ENCODE assay signal across 9 mouse cellular contexts in the genomic region with DNA sequence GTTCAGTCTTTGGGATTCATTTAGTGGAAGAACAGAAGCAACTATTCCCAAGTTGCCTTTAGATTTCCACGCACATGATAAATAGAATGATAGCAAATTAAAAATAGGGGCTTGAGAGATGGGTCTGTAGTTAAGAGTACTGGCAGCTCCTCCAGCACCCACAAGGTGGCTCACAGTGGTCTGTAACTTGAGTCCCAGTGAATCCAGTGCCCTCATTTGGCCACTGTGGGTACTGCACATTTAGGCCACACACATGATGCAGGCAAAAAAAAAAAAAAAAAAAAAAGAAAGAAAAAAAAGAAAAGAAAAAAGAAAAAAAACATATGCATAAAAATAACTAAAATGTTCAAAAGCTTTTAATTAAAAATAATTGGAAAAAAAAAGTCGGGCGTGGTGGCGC. TPM values are rescaled to one million over a fixed set of nuclear protein-coding genes. Genes with fewer than 3 reads are reported as not detected.
DNase-seq lines count a peak whose midpoint lies in the region; ATAC-seq and TF ChIP-seq lines count a peak whose summit lies in the region.
"Had no signal": no experiment of that assay in that cellular context is flagged by ENCODE, and none has a peak within 500 bp of the region (broad histone marks: within the 10 kb centered on the region; RNA-seq: fewer than 3 reads in every experiment).

No protein-coding gene starts in this region.

- no peak for TF ChIP-seq POLR2A in CH12.LX (IDR thresholded peaks at IDR 0.05; ENCODE audit: low read depth, low read length)

- peak; percentile 60 to 99; a peak in 3 of 4 replicates for TF ChIP-seq CTCF in CH12.LX (conservative IDR thresholded peaks at IDR 0.05 in 1 of 2, IDR thresholded peaks at IDR 0.05 in 1 of 2; ENCODE audit: low read depth in 2 of 2, low read length in 2 of 2)

- H3K27ac ChIP-seq in CH12.LX (ENCODE audit: insufficient read depth, low read depth): no peak overlapping the region
- no peak overlapping the region for H3K27ac ChIP-seq in lung, embryonic 16.5 days (ENCODE audit: low read length)
- H3K27ac ChIP-seq: midbrain, embryonic 12.5 days had no signal

- H3K4me1 ChIP-seq in CH12.LX (ENCODE audit: control insufficient read depth in 1 of 2, insufficient read depth in 2 of 2): peaks cover 0 to 7% of the 10 kb centered on the region in 2 experiments; a peak in 2 of 4 replicates
- no peaks in the 10 kb centered on the region for H3K4me1 ChIP-seq in lung, embryonic 16.5 days (replicated peaks; ENCODE audit: control insufficient read depth, insufficient read depth, low read length)

- H3K9ac ChIP-seq in CH12.LX (ENCODE audit: insufficient read depth, low read depth): no peak overlapping the region
- no peak overlapping the region for H3K9ac ChIP-seq in lung, embryonic 16.5 days (ENCODE audit: low read length)
- H3K9ac ChIP-seq: midbrain, embryonic 12.5 days had no signal

- no peak overlapping the region for H3K4me3 ChIP-seq in CH12.LX (replicated peaks in 1 of 3; ENCODE audit: low read depth in 2 of 3, low read length in 2 of 3, poor library complexity in 1 of 3)
- H3K4me3 ChIP-seq in lung, embryonic 16.5 days (ENCODE audit: low read length): no peak overlapping the region
- H3K4me3 ChIP-seq: midbrain, embryonic 12.5 days had no signal

- dilution Hi-C loops in CH12.LX (cut with MboI; ENCODE audit: extremely low pct_ligation_motif_present, extremely low pct_unique_long_range_greater_than_20kb, low sequenced_read_pairs): no loop called here

- no peaks in the 10 kb centered on the region for H3K36me3 ChIP-seq in CH12.LX (replicated peaks in 1 of 2; ENCODE audit: control insufficient read depth in 1 of 2, insufficient read depth in 1 of 2, low read length in 1 of 2)
- H3K36me3 ChIP-seq in lung, embryonic 16.5 days (ENCODE audit: control insufficient read depth, insufficient read depth, low read length): no peaks in the 10 kb centered on the region
- H3K36me3 ChIP-seq: midbrain, embryonic 12.5 days had no signal

- TF ChIP-seq EP300 in CH12.LX (IDR thresholded peaks at IDR 0.05; ENCODE audit: low read length): no peak

- peak; percentile 59; the same call in 1 of the 2 replicates for ATAC-seq in lung, embryonic 16.5 days (ENCODE audit: low read depth)

- TF ChIP-seq RAD21 in CH12.LX (IDR thresholded peaks at IDR 0.05; ENCODE audit: low read depth, low read length): peak; percentile 55

- no peak overlapping the region for H3K4me2 ChIP-seq in CH12.LX (ENCODE audit: insufficient read depth, low read depth, poor library complexity, severe bottlenecking)
- no peak overlapping the region for H3K4me2 ChIP-seq in lung, embryonic 16.5 days (ENCODE audit: low read depth, low read length)
- H3K4me2 ChIP-seq: midbrain, embryonic 12.5 days had no signal

- WGBS in lung, embryonic 16.5 days: 25% methylated on average over 4 of the region's 4 CpGs

- peaks cover 24% of the 10 kb centered on the region for H3K27me3 ChIP-seq in CH12.LX (replicated peaks)
- H3K27me3 ChIP-seq in lung, embryonic 16.5 days (ENCODE audit: control insufficient read depth, insufficient read depth, low read depth, low read length): peaks cover 34% of the 10 kb centered on the region

- DNase-seq in CH12.LX (ENCODE audit: extremely low read depth) (peak; percentile 96), ZHBTc4 (ENCODE audit: low read depth, low spot score) (peak; percentile 96)
- DNase-seq in cerebellum, postnatal 4 days (ENCODE audit: low spot score in 2 of 2): peak; percentile 84 to 95
- DNase-seq in gastrocnemius, postnatal 25 days: peak; percentile 77
- peak; percentile 88 to 96 for DNase-seq in layer of hippocampus, adult 8-10 months (ENCODE audit: low spot score in 2 of 2)
- DNase-seq in right cerebral cortex, postnatal 25 days: peak; percentile 88
- peak; percentile 70 for DNase-seq in yolk sac, embryonic 10.5 days (ENCODE audit: low spot score)

- no peaks in the 10 kb centered on the region for H3K79me2 ChIP-seq in CH12.LX (replicated peaks; ENCODE audit: control insufficient read depth, extremely low read depth, insufficient read depth, poor library complexity, severe bottlenecking)

- H3K9me3 ChIP-seq in CH12.LX (replicated peaks; ENCODE audit: low read length): peaks cover 7% of the 10 kb centered on the region
- H3K9me3 ChIP-seq in lung, embryonic 16.5 days (ENCODE audit: control insufficient read depth, low read length): no peaks in the 10 kb centered on the region
- H3K9me3 ChIP-seq: midbrain, embryonic 12.5 days had no signal

- in situ Hi-C loops in CH12.LX (cut with MboI; ENCODE audit: low pct_ligation_motif_present, low pct_unique_long_range_greater_than_20kb, low sequenced_read_pairs): no loop called here

TF ChIP-seq in CH12.LX, 34 proteins besides CTCF, POLR2A, EP300 and RAD21:
- TF ChIP-seq CHD2 (IDR thresholded peaks at IDR 0.05; ENCODE audit: low read length) (no peak), NELFE (IDR thresholded peaks at IDR 0.05; ENCODE audit: low read depth, low read length) (peak; percentile 82; the same call in 1 of the 2 replicates), TCF12 (IDR thresholded peaks at IDR 0.05; ENCODE audit: low read depth, low read length) (no peak), ZNF384 (IDR thresholded peaks at IDR 0.05; ENCODE audit: low read depth, low read length) (peak; percentile 98), ZC3H11A (IDR thresholded peaks at IDR 0.05; ENCODE audit: low read depth, low read length) (peak; percentile 11; the same call in 1 of the 2 replicates), E2F4 (IDR thresholded peaks at IDR 0.05; ENCODE audit: insufficient replicate concordance, low read depth, low read length) (no peak), IRF4 (IDR thresholded peaks at IDR 0.05; ENCODE audit: low read depth, low read length) (0 out of 2 replicates have a peak, but pooled peaks have one; percentile 15), MAFK (IDR thresholded peaks at IDR 0.05; ENCODE audit: insufficient replicate concordance, low read length) (no peak), CHD1 (IDR thresholded peaks at IDR 0.05; ENCODE audit: low read depth, low read length) (no peak), MAX (IDR thresholded peaks at IDR 0.05; ENCODE audit: low read length) (no peak), SMC3 (IDR thresholded peaks at IDR 0.05; ENCODE audit: low read depth, low read length) (peak; percentile 88), HCFC1 (IDR thresholded peaks at IDR 0.05; ENCODE audit: low read depth, low read length) (peak; percentile 22; the same call in 1 of the 2 replicates), MYC (IDR thresholded peaks at IDR 0.05; ENCODE audit: low read depth, low read length) (peak; percentile 60; the same call in 1 of the 2 replicates)

RNA-seq across cellular contexts. Expression of a gene that starts 2.5 kb away (rescaled TPM):
- total RNA-seq in CH12.LX (2012; rRNA removed): 10.7 and 14.8 TPM in 2 replicates
- total RNA-seq in CH12.LX (2014; rRNA removed): 6.0 and 9.7 TPM in 2 replicates
- 7.0 and 11.3 TPM in 2 replicates for polyA plus RNA-seq in CH12.LX (2012; ENCODE audit: insufficient read length, low read depth)
- 10 to 100 TPM; 34.6 to 37.7 TPM for total RNA-seq in gastrocnemius, postnatal 25 days (2021)
- 100 to 1,000 TPM; 383 to 406 (median 399) TPM for total RNA-seq in layer of hippocampus, adult 8-10 months (2022)
- polyA plus RNA-seq in lung, embryonic 16.5 days (2015; fragmentation: Nextera tagmentation; extraction: Ambion mirVana): 20.7 and 21.9 TPM in 2 replicates

RNA-seq across cellular contexts. Expression of a gene that starts 3.0 kb away (rescaled TPM):
- 3,351 and 3,819 TPM in 2 replicates for total RNA-seq in CH12.LX (2012; rRNA removed)
- total RNA-seq in CH12.LX (2014; rRNA removed): 2,106 and 2,198 TPM in 2 replicates
- 2,552 and 2,592 TPM in 2 replicates for polyA plus RNA-seq in CH12.LX (2012; ENCODE audit: insufficient read length, low read depth)
- total RNA-seq in gastrocnemius, postnatal 25 days (2021): 10 to 100 TPM; 48.4 to 80.1 TPM
- total RNA-seq in layer of hippocampus, adult 8-10 months (2022): 100 to 1,000 TPM; 431 to 611 (median 527) TPM
- 994 and 1,049 TPM in 2 replicates for polyA plus RNA-seq in lung, embryonic 16.5 days (2015; fragmentation: Nextera tagmentation; extraction: Ambion mirVana)

RNA-seq across cellular contexts. Expression of a gene that starts 44.3 kb away (rescaled TPM):
- total RNA-seq in CH12.LX (2012; rRNA removed) (15.1 and 17.7 TPM in 2 replicates), CH12.LX (2014; rRNA removed) (10.4 and 12.0 TPM in 2 replicates)
- 11.4 and 11.6 TPM in 2 replicates for polyA plus RNA-seq in CH12.LX (2012; ENCODE audit: insufficient read length, low read depth)
- 10 to 100 TPM; 13.8 to 14.6 TPM for total RNA-seq in gastrocnemius, postnatal 25 days (2021)
- 10 to 100 TPM; 27.3 to 29.5 (median 29.0) TPM for total RNA-seq in layer of hippocampus, adult 8-10 months (2022)
- 31.5 and 33.5 TPM in 2 replicates for polyA plus RNA-seq in lung, embryonic 16.5 days (2015; fragmentation: Nextera tagmentation; extraction: Ambion mirVana)

Comparison
In these comparisons a context has a peak if more than half of its experiments do, and no peak if none do; other contexts are left out.
1. RNA of a gene that starts 2.5 kb away (total RNA-seq): 383 to 406 TPM in layer of hippocampus, adult 8-10 months; 34.6 to 37.7 TPM in gastrocnemius, postnatal 25 days and 6.0 to 14.8 TPM in CH12.LX; every median in the first group is over 4 times any median in the second.
2. RNA of a gene that starts 3.0 kb away (total RNA-seq): 2,106 to 3,819 TPM in CH12.LX and 431 to 611 TPM in layer of hippocampus, adult 8-10 months; 48.4 to 80.1 TPM in gastrocnemius, postnatal 25 days; every median in the first group is over 4 times any median in the second.
3. Peak in every context shown above with its lines, with median percentiles within 50 percentile points of each other: DNase-seq.